Mouse (Mus musculus) heart, embryonic 16.5 days (tissue): ENCODE measurements around the gene Mvb12a. TPM values are rescaled to one million over a fixed set of nuclear protein-coding genes. Genes with fewer than 3 reads are reported as not detected.

Source experiments
- ATAC-seq: fragments of 200-750 bp; cut with Nextera tagmentation; replicated peaks from 2 replicates; pipeline ENCODE4 v1.8.0; 2017; ENCODE audit warnings: moderate number of reproducible peaks; ENCODE audit not compliant: insufficient read depth, low FRiP score; ENCODE audit errors: extremely low read depth
- H3K27ac ChIP-seq: fragments of 300-500 bp; sonication (generic); 2 replicates; pipeline ENCODE4 v1.5.1; 2014; ENCODE audit warnings: mild to moderate bottlenecking, low read length, control low read depth, moderate library complexity
- H3K27me3 ChIP-seq: fragments of 300-500 bp; sonication (generic); 2 replicates; pipeline ENCODE4 v1.6.1; 2014; ENCODE audit warnings: low read length, mixed read lengths; ENCODE audit not compliant: control insufficient read depth, insufficient read depth
- H3K36me3 ChIP-seq: fragments of 300-500 bp; sonication (generic); 2 replicates; pipeline ENCODE4 v1.6.1; 2014; ENCODE audit not compliant: control insufficient read depth, insufficient read depth
- H3K4me1 ChIP-seq: fragments of 300-500 bp; sonication (generic); 2 replicates; pipeline ENCODE4 v1.6.1; 2014; ENCODE audit warnings: low read length, mixed read lengths; ENCODE audit not compliant: control insufficient read depth, insufficient read depth
- H3K4me2 ChIP-seq: fragments of 300-500 bp; sonication (generic); 2 replicates; pipeline ENCODE4 v1.6.1; 2014; ENCODE audit warnings: low read depth, mild to moderate bottlenecking, control low read depth, low read length
- H3K4me3 ChIP-seq: fragments of 300-500 bp; sonication (generic); 2 replicates; pipeline ENCODE4 v1.5.1; 2014; ENCODE audit warnings: mild to moderate bottlenecking, control low read depth, low read length
- H3K9ac ChIP-seq: fragments of 300-500 bp; sonication (generic); 2 replicates; pipeline ENCODE4 v1.6.1; 2014; ENCODE audit warnings: low read length, control low read depth
- H3K9me3 ChIP-seq: fragments of 300-500 bp; sonication (generic); replicated peaks from 2 replicates; pipeline ENCODE4 v1.6.1; 2016; ENCODE audit warnings: low read length; ENCODE audit not compliant: control insufficient read depth
- WGBS: fragments of 180-500 bp; shearing (Covaris S2); extraction: QIAGEN DNeasy Blood & Tissue Kit; methylation state at CpG from one replicate; pipeline ENCODE4 v1.1.7; 2014; 5-methylcytosine and 5-hydroxymethylcytosine counted together
- polyA plus RNA-seq: library from polyadenylated mRNA; unstranded; fragments of >200 nt; fragmentation: Nextera tagmentation; extraction: Ambion mirVana; gene quantifications from 2 replicates; pipeline ENCODE4 v1.2.1, GENCODE M21; 2015

The Mvb12a gene
- polyA plus RNA-seq, 1 experiment from 2014 or later: 60.3 TPM

- no peaks in the 10 kb centered on the region for H3K9me3 ChIP-seq
- no peaks in the 10 kb centered on the region for H3K27me3 ChIP-seq
- H3K36me3 ChIP-seq: no peaks in the 10 kb centered on the region
- H3K4me1 ChIP-seq: 0 out of 2 replicates have a peak, but pooled peaks cover 5% of the 10 kb centered on the region
- no peak for ATAC-seq
- H3K9ac ChIP-seq: no peak overlapping the region
- 42% methylated on average over 3 of the region's 3 CpGs for WGBS
- H3K27ac ChIP-seq: no peak overlapping the region
- H3K4me3 ChIP-seq: no peak overlapping the region
- H3K4me2 ChIP-seq: no peak overlapping the region
Observed at GRCm38 (mm10) chr8:71534263-71534810, 8.4 kb upstream of the Mvb12a start.

DNA sequence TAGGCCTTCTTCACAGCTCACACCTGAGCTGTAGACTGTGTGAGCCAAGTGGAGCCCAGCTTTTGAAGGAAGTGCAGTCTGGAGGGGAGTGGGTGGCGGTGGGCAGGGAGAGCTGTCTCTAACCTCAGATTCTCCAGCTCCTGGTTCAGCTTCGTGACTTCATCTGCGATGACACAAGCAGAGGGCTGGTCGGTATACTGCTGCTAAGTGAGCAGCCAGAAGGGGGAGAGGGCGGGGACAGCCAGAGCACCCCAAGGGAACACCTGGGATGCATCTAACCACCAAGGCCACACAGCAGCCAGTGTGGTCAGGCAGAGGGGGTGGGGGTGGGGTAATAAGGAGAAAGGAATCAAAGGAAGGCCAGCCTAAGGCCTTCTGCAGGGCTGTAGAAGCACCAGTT lies 7.1 kb upstream of the Mvb12a start:
- Histone ChIP-seq H3K9me3 (no peaks in the 10 kb centered on the region), H3K27ac (no peak overlapping the region), H3K9ac (no peak overlapping the region), H3K36me3 (no peaks in the 10 kb centered on the region), H3K4me1 (0 out of 2 replicates have a peak, but pooled peaks cover 5% of the 10 kb centered on the region), H3K4me3 (peak overlapping the region; percentile 64; the same call in 1 of the 2 replicates), H3K4me2 (peak overlapping the region; percentile 73), H3K27me3 (no peaks in the 10 kb centered on the region)
- WGBS: 60% methylated on average over 5 of the region's 5 CpGs
- 0 out of 2 replicates have a peak, but pooled peaks have one; percentile 23 for ATAC-seq

GRCm38 (mm10) chr8:71537028-71537867 lies 5.5 kb upstream of the Mvb12a start, which contains the start of gene Bst2:
Bst2 (minus strand) TSS chr8:71537456.
- Histone ChIP-seq H3K27ac (peak within 1 kb of the TSS; percentile 75), H3K4me2 (peak within 1 kb of the TSS; percentile 73), H3K27me3 (no peaks in the 10 kb centered on the region), H3K9me3 (no peaks in the 10 kb centered on the region), H3K4me1 (0 out of 2 replicates have a peak, but pooled peaks cover 5% of the 10 kb centered on the region), H3K9ac (peak within 1 kb of the TSS; percentile 72), H3K4me3 (peak within 1 kb of the TSS; percentile 64), H3K36me3 (no peaks in the 10 kb centered on the region)
- ATAC-seq: peak; percentile 81
- 3% methylated on average over 37 of the region's 37 CpGs for WGBS

GRCm38 (mm10) chr8:71543755-71544154 lies 1.0 kb downstream of the Mvb12a start:
- WGBS: 78% methylated on average over 9 of the region's 9 CpGs
- H3K9ac ChIP-seq: peak overlapping the region; percentile 84
- peaks cover 5% of the 10 kb centered on the region; the same call in 1 of the 2 replicates for H3K4me1 ChIP-seq
- no peaks in the 10 kb centered on the region for H3K27me3 ChIP-seq
- peak overlapping the region; percentile 81 for H3K4me2 ChIP-seq
- H3K27ac ChIP-seq: no peak overlapping the region
- H3K9me3 ChIP-seq: no peaks in the 10 kb centered on the region
- H3K4me3 ChIP-seq: peak overlapping the region; percentile 81
- no peak for ATAC-seq
- peaks cover 16% of the 10 kb centered on the region for H3K36me3 ChIP-seq

- WGBS: 87% methylated on average over 11 of the region's 11 CpGs
- peaks cover 5% of the 10 kb centered on the region; the same call in 1 of the 2 replicates for H3K4me1 ChIP-seq
- ATAC-seq: no peak
- H3K27ac ChIP-seq: no peak overlapping the region
- H3K9ac ChIP-seq: no peak overlapping the region
- H3K4me2 ChIP-seq: no peak overlapping the region
- no peak overlapping the region for H3K4me3 ChIP-seq
- no peaks in the 10 kb centered on the region for H3K9me3 ChIP-seq
- H3K36me3 ChIP-seq: peaks cover 16% of the 10 kb centered on the region
- no peaks in the 10 kb centered on the region for H3K27me3 ChIP-seq
Observed at GRCm38 (mm10) chr8:71545053-71545452, 2.3 kb downstream of the Mvb12a start.

DNA sequence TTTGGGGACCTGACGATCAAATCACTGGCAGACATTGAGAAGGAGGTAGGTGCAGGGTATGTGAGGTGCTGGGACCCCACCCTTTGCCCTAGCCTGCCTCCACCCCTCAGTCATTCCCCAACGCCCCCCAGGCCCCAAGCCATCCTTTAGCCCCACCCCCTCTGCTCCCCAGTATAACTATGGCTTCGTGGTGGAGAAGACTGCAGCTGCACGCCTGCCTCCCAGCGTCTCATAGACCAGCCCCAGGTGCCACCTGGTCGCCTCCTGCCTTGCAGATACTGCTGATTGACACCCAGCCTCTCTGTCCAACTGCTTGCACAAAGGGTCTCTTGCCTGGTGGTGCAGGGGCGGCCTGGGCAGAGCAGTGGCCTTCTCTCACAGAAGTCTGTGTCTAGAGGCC lies 4.9 kb downstream of the Mvb12a start:
- H3K4me1 ChIP-seq: peaks cover 5% of the 10 kb centered on the region; the same call in 1 of the 2 replicates
- H3K4me2 ChIP-seq: no peak overlapping the region
- no peak for ATAC-seq
- H3K9ac ChIP-seq: no peak overlapping the region
- no peaks in the 10 kb centered on the region for H3K9me3 ChIP-seq
- H3K4me3 ChIP-seq: no peak overlapping the region
- H3K36me3 ChIP-seq: peaks cover 16% of the 10 kb centered on the region
- H3K27ac ChIP-seq: no peak overlapping the region
- no peaks in the 10 kb centered on the region for H3K27me3 ChIP-seq
- 83% methylated on average over 7 of the region's 7 CpGs for WGBS

GRCm38 (mm10) chr8:71550754-71551153 lies 8.0 kb downstream of the Mvb12a start:
- H3K36me3 ChIP-seq: peaks cover 13% of the 10 kb centered on the region
- no peaks in the 10 kb centered on the region for H3K9me3 ChIP-seq
- no peaks in the 10 kb centered on the region for H3K4me1 ChIP-seq
- no peak overlapping the region for H3K4me3 ChIP-seq
- no peak for ATAC-seq
- H3K27me3 ChIP-seq: no peaks in the 10 kb centered on the region
- no peak overlapping the region for H3K27ac ChIP-seq
- H3K9ac ChIP-seq: no peak overlapping the region
- 61% methylated on average over 7 of the region's 7 CpGs for WGBS
- no peak overlapping the region for H3K4me2 ChIP-seq

- WGBS: 62% methylated on average over 6 of the region's 6 CpGs
- Histone ChIP-seq H3K9ac (no peak overlapping the region), H3K4me3 (no peak overlapping the region), H3K9me3 (no peaks in the 10 kb centered on the region), H3K27ac (no peak overlapping the region), H3K36me3 (peaks cover 7% of the 10 kb centered on the region; the same call in 1 of the 2 replicates), H3K4me2 (no peak overlapping the region), H3K4me1 (no peaks in the 10 kb centered on the region), H3K27me3 (peaks cover 16% of the 10 kb centered on the region)
- no peak for ATAC-seq
Observed at GRCm38 (mm10) chr8:71552770-71553169, 10.0 kb downstream of the Mvb12a start.

- WGBS: 68% methylated on average over 6 of the region's 6 CpGs
- ATAC-seq: no peak
- no peak overlapping the region for H3K27ac ChIP-seq
Observed at GRCm38 (mm10) chr8:71554001-71554400, 11.3 kb downstream of the Mvb12a start.

More at GRCm38 (mm10) chr8:71554001-71554400, 11.3 kb downstream of the Mvb12a start:
- no peak overlapping the region for H3K9ac ChIP-seq
- H3K27me3 ChIP-seq: peaks cover 29% of the 10 kb centered on the region
- no peaks in the 10 kb centered on the region for H3K9me3 ChIP-seq
- no peak overlapping the region for H3K4me3 ChIP-seq
- H3K4me2 ChIP-seq: no peak overlapping the region
- peaks cover 9% of the 10 kb centered on the region for H3K4me1 ChIP-seq
- no peaks in the 10 kb centered on the region for H3K36me3 ChIP-seq
